Mouse (Mus musculus) CH12.LX (cell line): ENCODE results near the gene Kat7.

Source experiments
- BHLHE40 ChIP-seq: IDR thresholded peaks from 2 replicates; pipeline ENCODE4 v1.6.1; 2011; ENCODE audit warnings: mild to moderate bottlenecking, low read depth, low read length, improper control_type of control experiment
- CTCF ChIP-seq, 2 experiments: IDR thresholded peaks in 1 of 2; conservative IDR thresholded peaks in 1 of 2; 2 replicates each; pipeline ENCODE4 v1.5.1; 2011 to 2012; ENCODE audit warnings: low read depth in 2 of 2, low read length in 2 of 2, improper control_type of control experiment in 1 of 2, inconsistent platforms in 1 of 2, mild to moderate bottlenecking in 1 of 2, moderate library complexity in 1 of 2
- MAZ ChIP-seq: IDR thresholded peaks from 2 replicates; pipeline ENCODE4 v1.6.1; 2012; ENCODE audit warnings: low read depth, mild to moderate bottlenecking, inconsistent platforms, low read length, improper control_type of control experiment, moderate library complexity
- ZKSCAN1 ChIP-seq: IDR thresholded peaks from 2 replicates; pipeline ENCODE4 v1.6.1; 2012; ENCODE audit warnings: low read depth, inconsistent platforms, low read length, improper control_type of control experiment, borderline replicate concordance

- TF ChIP-seq BHLHE40 (peak; percentile 77), CTCF (conservative IDR thresholded peaks at IDR 0.05 in 1 of 2, IDR thresholded peaks at IDR 0.05 in 1 of 2; ENCODE audit: low read depth in 2 of 2, low read length in 2 of 2) (no peak), MAZ (0 out of 2 replicates have a peak, but pooled peaks have one; percentile 72), ZKSCAN1 (no peak)
Measured at GRCm38 (mm10) chr11:95309510-95310006, 488 bp downstream of the Kat7 start.
